Mouse (Mus musculus) naive thymus-derived CD4-positive, alpha-beta T cell, adult 2 months (primary cell): ENCODE data around the gene 1700018B08Rik.

Source experiments
- DNase-seq: peaks from one replicate; pipeline ENCODE4 v3.0.0-alpha.2; 2011; ENCODE audit warnings: low read depth

The 1700018B08Rik gene

GRCm38 (mm10) chr8:121497621-121498020 lies 46.5 kb downstream of the 1700018B08Rik start:
- no peak for DNase-seq

- no peak for DNase-seq
Observed at GRCm38 (mm10) chr8:121491633-121492032, 52.5 kb downstream of the 1700018B08Rik start.

DNA sequence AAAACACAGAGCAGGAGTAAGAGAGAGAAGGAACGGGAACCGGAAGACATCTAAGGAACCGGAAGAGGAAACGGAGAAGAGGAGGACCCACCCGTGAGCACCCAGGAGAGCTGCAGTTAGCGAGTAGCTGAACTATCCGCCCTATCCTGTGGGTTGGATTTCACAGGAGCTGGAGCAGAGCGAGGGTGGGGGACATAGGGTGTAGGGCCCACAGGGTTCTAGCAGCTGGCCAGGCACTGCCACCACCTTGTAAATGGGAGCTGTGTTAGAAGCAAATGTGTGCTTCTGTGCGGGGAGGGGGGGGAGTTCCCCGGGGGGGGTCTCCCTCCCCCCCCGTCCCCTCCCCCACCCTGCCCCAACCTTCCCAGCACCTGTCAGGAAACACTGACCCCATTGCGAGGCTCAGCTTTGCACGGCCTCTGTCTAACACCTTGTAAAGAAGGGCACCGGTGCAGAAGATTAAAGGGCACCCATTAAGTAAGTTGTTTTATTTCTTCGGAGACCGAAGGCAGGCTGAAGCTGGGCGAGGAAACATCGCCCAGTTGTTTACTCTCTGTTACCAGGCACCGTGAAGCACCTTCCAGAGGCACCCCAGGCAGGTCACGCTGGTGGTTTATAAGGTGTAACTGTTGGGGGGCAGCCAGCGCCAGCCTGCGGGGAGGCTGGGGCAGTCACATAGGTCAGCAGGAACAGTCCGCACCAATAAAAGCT lies 59.9 kb downstream of the 1700018B08Rik start:
- DNase-seq, result no peak
